In genomic region chr17:47322991-47323295, GRCm38 (mm10) we compare ENCODE assay signal across 20 mouse cellular contexts. TPM values are rescaled to one million over a fixed set of nuclear protein-coding genes. Genes with fewer than 3 reads are reported as not detected.
DNase-seq lines count a peak whose midpoint lies in the region; ATAC-seq and TF ChIP-seq lines count a peak whose summit lies in the region.
"Had no signal": no experiment of that assay in that cellular context is flagged by ENCODE, and none has a peak within 500 bp of the region (broad histone marks: within the 10 kb centered on the region; RNA-seq: fewer than 3 reads in every experiment).

No protein-coding gene starts in this region.

- DNase-seq in kidney, adult 2 months = peak; percentile 33
- no peak for DNase-seq in kidney, adult 9 months
- peak; percentile 13 to 15 for DNase-seq in kidney, postnatal 36 days
- no peak for DNase-seq in kidney, postnatal 25 days
- no peak for DNase-seq in stomach, postnatal 0 days (ENCODE audit: low spot score)
- DNase-seq: adrenal gland, postnatal 25 days; B cell, adult 2 months; cerebellum, adult 18-20 months; cerebellum, adult 9-11 months; gastrocnemius, postnatal 36 days; heart, postnatal 36 days had no signal

- H3K4me1 ChIP-seq in kidney, adult 2 months (ENCODE audit: control insufficient read depth, insufficient read depth, low read length) = no peaks in the 10 kb centered on the region
- peaks cover 41% of the 10 kb centered on the region for H3K4me1 ChIP-seq in E14TG2a.4 (replicated peaks; ENCODE audit: low read depth, low read length)
- H3K4me1 ChIP-seq in stomach, postnatal 0 days (replicated peaks; ENCODE audit: control insufficient read depth, insufficient read depth) = no peaks in the 10 kb centered on the region
- H3K4me1 ChIP-seq: embryonic facial prominence, embryonic 15.5 days; heart, embryonic 13.5 days; hindbrain, embryonic 12.5 days had no signal

- H3K27ac ChIP-seq in kidney, adult 2 months (ENCODE audit: insufficient read depth, low read depth, low read length) = no peak overlapping the region
- peak overlapping the region; percentile 45 for H3K27ac ChIP-seq in stomach, postnatal 0 days (replicated peaks)
- H3K27ac ChIP-seq: embryonic facial prominence, embryonic 15.5 days; heart, embryonic 13.5 days; hindbrain, embryonic 12.5 days had no signal

- ATAC-seq in stomach, postnatal 0 days (ENCODE audit: low FRiP score, low TSS enrichment) = no peak; the same call in 1 of the 2 replicates
- no peak for ATAC-seq in activated CD4-positive, CD25-positive, alpha-beta regulatory T cell, adult 4 months
- ATAC-seq: CD4-positive, CD25-positive, alpha-beta regulatory T cell, adult 4 months; forebrain, embryonic 14.5 days had no signal

- H3K9me3 ChIP-seq in E14TG2a.4 (ENCODE audit: low read length) = no peaks in the 10 kb centered on the region
- no peaks in the 10 kb centered on the region for H3K9me3 ChIP-seq in stomach, postnatal 0 days (ENCODE audit: control insufficient read depth, low read length)
- H3K9me3 ChIP-seq: embryonic facial prominence, embryonic 15.5 days; forebrain, embryonic 10.5 days; heart, embryonic 13.5 days; hindbrain, embryonic 12.5 days had no signal

- 69% methylated on average over 6 of the region's 6 CpGs for WGBS in kidney, adult 2 months
- 66% methylated on average over 6 of the region's 6 CpGs for WGBS in stomach, postnatal 0 days

- TF ChIP-seq CTCF in kidney, adult 2 months (conservative IDR thresholded peaks at IDR 0.05; ENCODE audit: insufficient read depth, insufficient read length, low read depth, low read length) = no peak
- TF ChIP-seq CTCF in E14TG2a.4 (conservative IDR thresholded peaks at IDR 0.05; ENCODE audit: low read length) = no peak
- no peak for TF ChIP-seq CTCF in stomach, postnatal 0 days (IDR thresholded peaks at IDR 0.05; ENCODE audit: low read depth)

- no peak overlapping the region for H3K4me2 ChIP-seq in stomach, postnatal 0 days (replicated peaks; ENCODE audit: low read depth)
- H3K4me2 ChIP-seq: embryonic facial prominence, embryonic 15.5 days; heart, embryonic 13.5 days; hindbrain, embryonic 12.5 days had no signal

- no peak for TF ChIP-seq POLR2A in kidney, adult 2 months (IDR thresholded peaks at IDR 0.05; ENCODE audit: low read depth, low read length)

- H3K9ac ChIP-seq in stomach, postnatal 0 days (ENCODE audit: low read length) = no peak overlapping the region
- H3K9ac ChIP-seq: embryonic facial prominence, embryonic 15.5 days; heart, embryonic 13.5 days; hindbrain, embryonic 12.5 days had no signal

- no peaks in the 10 kb centered on the region for H3K27me3 ChIP-seq in kidney, adult 2 months (replicated peaks; ENCODE audit: control insufficient read depth, insufficient read depth, low read length)
- peaks cover 16% of the 10 kb centered on the region for H3K27me3 ChIP-seq in E14TG2a.4 (ENCODE audit: insufficient read depth, low read length)
- H3K27me3 ChIP-seq in stomach, postnatal 0 days (ENCODE audit: control insufficient read depth, insufficient read depth, low read length) = no peaks in the 10 kb centered on the region
- H3K27me3 ChIP-seq: embryonic facial prominence, embryonic 15.5 days; heart, embryonic 13.5 days; hindbrain, embryonic 12.5 days had no signal

- no peaks in the 10 kb centered on the region for H3K36me3 ChIP-seq in kidney, adult 2 months (ENCODE audit: control insufficient read depth, insufficient read depth, low read length)
- peaks cover 32% of the 10 kb centered on the region for H3K36me3 ChIP-seq in E14TG2a.4 (ENCODE audit: insufficient read depth, low read length)
- H3K36me3 ChIP-seq in stomach, postnatal 0 days (ENCODE audit: control insufficient read depth, insufficient read depth, low read length) = peaks cover 14% of the 10 kb centered on the region; the same call in 1 of the 2 replicates

- H3K4me3 ChIP-seq in kidney, adult 2 months (ENCODE audit: insufficient read depth, low read depth, low read length) = no peak overlapping the region
- H3K4me3 ChIP-seq in E14TG2a.4 (replicated peaks; ENCODE audit: low read length) = peak overlapping the region; percentile 63
- H3K4me3 ChIP-seq in stomach, postnatal 0 days (ENCODE audit: low read depth, low read length) = no peak overlapping the region
- H3K4me3 ChIP-seq: embryonic facial prominence, embryonic 15.5 days; erythroblast, embryonic 14.5 days; heart, embryonic 13.5 days; hindbrain, embryonic 12.5 days had no signal

- no peak for TF ChIP-seq EP300 in stomach, postnatal 0 days (optimal IDR thresholded peaks at IDR 0.05)

RNA-seq across cellular contexts. Expression of gene Mrps10, which starts 45.7 kb away (rescaled TPM):
- polyA plus RNA-seq in kidney, adult 2 months (2012; rRNA removed) = 28.5 and 30.8 TPM in 2 replicates
- polyA plus RNA-seq in stomach, postnatal 0 days (2015; fragmentation: Nextera tagmentation; extraction: Ambion mirVana) = 58.6 and 59.5 TPM in 2 replicates
- 10 to 100 TPM; 30.8 to 36.4 TPM for polyA plus RNA-seq in activated CD4-positive, CD25-positive, alpha-beta regulatory T cell, adult 4 months (2017; shearing (Covaris generic))

Comparison
In these comparisons a context has a peak if more than half of its experiments do, and no peak if none do; other contexts are left out.
1. DNase-seq: peak in kidney, adult 2 months (single experiment) and kidney, postnatal 36 days (2 of 2); none in kidney, adult 9 months (single experiment), kidney, postnatal 25 days (0 of 2) and stomach, postnatal 0 days (single experiment).